Mouse (Mus musculus) liver, adult 2 months (tissue): Measurements from ENCODE around the gene Anks3. TPM values are rescaled to one million over a fixed set of nuclear protein-coding genes. Genes with fewer than 3 reads are reported as not detected.
A peak's percentile ranks its signal among the peaks of the same experiment; 100 is the strongest.

Experiments used
- DNase-seq: peaks from one replicate; pipeline ENCODE4 v3.0.0-alpha.2; 2011; ENCODE audit warnings: low read depth, low spot score; ENCODE audit errors: extremely low read depth
- H3K27ac ChIP-seq: fragments of 200-500 bp; replicated peaks from 2 replicates; pipeline ENCODE4 v1.5.1; 2012; ENCODE audit warnings: low read depth, mild to moderate bottlenecking, control low read depth, inconsistent platforms, low read length; ENCODE audit not compliant: insufficient read depth
- H3K27me3 ChIP-seq: fragments of 200-500 bp; 2 replicates; pipeline ENCODE4 v1.6.1; 2012; ENCODE audit warnings: mild to moderate bottlenecking, moderate library complexity, low read length, inconsistent platforms; ENCODE audit not compliant: control insufficient read depth, insufficient read depth
- H3K36me3 ChIP-seq: fragments of 200-500 bp; 2 replicates; pipeline ENCODE4 v1.6.1; 2012; ENCODE audit warnings: low read length, inconsistent platforms; ENCODE audit not compliant: control insufficient read depth, insufficient read depth
- H3K4me1 ChIP-seq: fragments of 200-500 bp; 2 replicates; pipeline ENCODE4 v1.6.1; 2011; ENCODE audit warnings: low read length; ENCODE audit not compliant: control insufficient read depth, insufficient read depth
- H3K4me3 ChIP-seq: fragments of 200-500 bp; 2 replicates; pipeline ENCODE4 v1.5.1; 2011; ENCODE audit warnings: low read depth, mild to moderate bottlenecking, control low read depth, low read length, moderate library complexity; ENCODE audit not compliant: insufficient read depth
- H3K79me2 ChIP-seq: fragments of 200-500 bp; 2 replicates; pipeline ENCODE4 v1.6.1; 2012; ENCODE audit warnings: inconsistent platforms, mild to moderate bottlenecking, low read length, moderate library complexity; ENCODE audit not compliant: control insufficient read depth, insufficient read depth
- H3K9ac ChIP-seq: fragments of 200-500 bp; 2 replicates; pipeline ENCODE4 v1.6.1; 2012; ENCODE audit warnings: low read depth, mild to moderate bottlenecking, control low read depth, inconsistent platforms, low read length
- CTCF ChIP-seq: fragments of 200-500 bp; IDR thresholded peaks from 2 replicates; pipeline ENCODE4 v1.5.1; 2011; ENCODE audit warnings: low read depth, low read length, control low read depth
- POLR2A ChIP-seq: fragments of 200-500 bp; IDR thresholded peaks from 2 replicates; pipeline ENCODE4 v1.6.1; 2011; ENCODE audit warnings: low read length, control low read depth; ENCODE audit not compliant: insufficient read depth; ENCODE audit errors: extremely low read depth
- WGBS: fragments of 180-500 bp; shearing (Covaris S2); methylation state at CpG from one replicate; pipeline ENCODE4 v1.1.7; 2018; 5-methylcytosine and 5-hydroxymethylcytosine counted together
- polyA plus RNA-seq: library from polyadenylated mRNA; depleted of rRNA; stranded (reverse); fragments of >200 nt; gene quantifications from 2 replicates; pipeline ENCODE4 v1.2.3, GENCODE M21; 2012
- total RNA-seq: library from RNA; depleted of rRNA; stranded (reverse); fragments of >200 nt; gene quantifications from 2 replicates; pipeline ENCODE4 v1.2.3, GENCODE M21; 2014

Gene Anks3
- total and polyA plus RNA-seq, 2 experiments, result 11.3 to 22.3 TPM

DNA sequence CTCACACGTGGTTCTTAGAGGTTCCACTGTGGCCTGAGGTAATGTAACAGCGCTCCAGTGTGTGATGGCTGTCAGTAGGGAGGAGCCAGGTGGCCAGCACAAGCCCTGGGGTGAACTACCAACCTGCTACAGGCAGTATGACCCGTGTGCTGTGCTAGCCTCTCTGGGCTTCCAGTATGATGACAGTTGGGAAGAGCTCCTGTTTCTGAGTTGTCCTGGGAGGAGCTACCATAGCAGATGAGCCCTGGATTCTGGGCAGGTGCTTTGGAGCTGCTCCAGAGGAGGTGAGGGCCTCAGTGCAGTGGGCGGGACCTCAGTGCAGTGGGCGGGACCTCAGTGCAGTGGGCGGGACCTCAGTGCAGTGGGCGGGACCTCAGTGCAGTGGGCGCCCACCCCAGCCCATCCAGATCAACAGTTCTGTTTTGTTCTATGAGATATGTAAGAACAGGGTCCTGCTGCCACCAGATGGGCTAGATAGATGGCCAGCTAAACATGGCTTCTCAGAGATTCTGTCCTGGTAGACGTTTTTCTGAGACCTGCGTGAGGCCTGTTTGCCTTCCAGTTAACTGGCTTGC lies 51.8 kb downstream of the Anks3 start:
- Histone ChIP-seq H3K36me3 (peaks cover 17% of the 10 kb centered on the region; the same call in 1 of the 2 replicates), H3K27ac (no peak overlapping the region)

DNA sequence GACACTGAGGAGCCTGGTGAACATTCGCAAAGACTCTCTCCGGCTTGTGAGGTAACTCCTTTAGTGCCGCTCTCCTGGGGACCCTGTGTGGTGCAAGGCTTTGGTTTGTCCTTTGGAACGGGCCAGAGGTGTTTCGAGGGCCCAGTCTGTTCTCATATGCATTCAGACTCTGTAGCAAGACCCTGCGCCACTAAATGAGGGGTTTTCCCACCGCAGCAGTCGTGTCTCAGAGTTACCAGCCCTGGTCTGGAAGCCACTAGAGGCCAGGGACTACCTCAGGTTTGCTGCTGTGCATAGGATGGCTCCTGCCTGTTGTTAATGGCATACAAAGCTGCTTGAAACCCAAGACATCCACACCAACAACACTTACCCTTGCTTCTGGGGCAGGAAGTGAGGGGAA lies 53.2 kb downstream of the Anks3 start:
- Histone ChIP-seq H3K9ac (no peak overlapping the region), H3K4me1 (peaks cover 21% of the 10 kb centered on the region), H3K27ac (no peak overlapping the region), H3K4me3 (no peak overlapping the region), H3K79me2 (no peaks in the 10 kb centered on the region), H3K27me3 (no peaks in the 10 kb centered on the region), H3K36me3 (peaks cover 11% of the 10 kb centered on the region; the same call in 1 of the 2 replicates)
- DNase-seq, result no peak
- TF ChIP-seq CTCF (no peak), POLR2A (no peak)
- 97% methylated on average over 8 of the region's 8 CpGs for WGBS

More for the DNA sequence above, 51.8 kb downstream of the Anks3 start:
- H3K4me1 ChIP-seq, result peaks cover 17% of the 10 kb centered on the region
- 81% methylated on average over 10 of the region's 10 CpGs for WGBS
- H3K9ac ChIP-seq, result no peak overlapping the region
- no peak for DNase-seq
- TF ChIP-seq CTCF (no peak), POLR2A (no peak)
- no peak overlapping the region for H3K4me3 ChIP-seq
- no peaks in the 10 kb centered on the region for H3K79me2 ChIP-seq
- no peaks in the 10 kb centered on the region for H3K27me3 ChIP-seq

DNA sequence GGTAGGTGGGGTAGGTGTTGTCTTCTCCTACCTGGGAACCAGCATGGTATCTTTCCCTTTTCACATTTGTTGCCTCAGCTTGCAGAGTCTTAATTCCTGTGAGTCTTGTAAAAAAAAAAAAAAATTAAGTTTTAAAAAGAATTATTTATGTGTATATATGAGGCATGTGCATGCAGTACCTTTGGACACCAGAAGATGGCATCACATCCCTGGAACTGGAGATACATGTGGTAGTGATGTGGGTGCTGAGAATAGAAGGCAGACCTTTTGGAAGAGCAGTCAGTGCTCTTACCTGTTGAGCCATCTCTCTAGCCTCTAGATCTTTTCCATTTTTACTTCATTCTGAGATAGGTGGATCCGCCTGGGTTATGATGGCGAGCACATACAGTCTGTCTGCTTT lies 54.3 kb downstream of the Anks3 start:
- peaks cover 9% of the 10 kb centered on the region; the same call in 1 of the 2 replicates for H3K79me2 ChIP-seq
- H3K36me3 ChIP-seq, result peaks cover 9% of the 10 kb centered on the region; the same call in 1 of the 2 replicates
- no peak overlapping the region for H3K4me3 ChIP-seq
- WGBS, result 97% methylated on average over 2 of the region's 2 CpGs
- H3K27ac ChIP-seq, result no peak overlapping the region
- no peak overlapping the region for H3K9ac ChIP-seq
- H3K27me3 ChIP-seq, result no peaks in the 10 kb centered on the region
- TF ChIP-seq POLR2A (no peak), CTCF (peak; percentile 28; the same call in 1 of the 2 replicates)
- DNase-seq, result no peak
- peaks cover 27% of the 10 kb centered on the region for H3K4me1 ChIP-seq

DNA sequence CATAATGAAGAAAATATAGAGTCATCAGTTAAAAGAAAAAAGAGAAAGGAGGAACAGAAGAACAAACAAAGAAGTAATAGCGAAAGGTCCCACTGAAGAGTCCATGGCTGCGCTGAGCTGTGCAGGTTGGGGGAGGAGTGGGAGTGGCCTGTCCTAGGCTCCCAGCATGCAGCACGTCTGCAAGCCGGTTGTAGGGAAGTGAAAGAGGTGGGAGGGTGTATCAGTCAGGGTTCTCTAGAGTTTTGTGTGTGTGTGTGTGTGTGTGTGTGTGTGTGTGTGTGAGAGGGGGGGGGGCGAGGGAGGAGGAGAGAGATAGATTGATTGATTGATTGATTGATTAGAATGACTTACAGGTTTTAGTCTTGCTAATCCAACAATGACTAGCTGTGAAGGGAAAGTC lies 56.0 kb downstream of the Anks3 start:
- Histone ChIP-seq H3K4me3 (no peak overlapping the region), H3K9ac (no peak overlapping the region)

DNA sequence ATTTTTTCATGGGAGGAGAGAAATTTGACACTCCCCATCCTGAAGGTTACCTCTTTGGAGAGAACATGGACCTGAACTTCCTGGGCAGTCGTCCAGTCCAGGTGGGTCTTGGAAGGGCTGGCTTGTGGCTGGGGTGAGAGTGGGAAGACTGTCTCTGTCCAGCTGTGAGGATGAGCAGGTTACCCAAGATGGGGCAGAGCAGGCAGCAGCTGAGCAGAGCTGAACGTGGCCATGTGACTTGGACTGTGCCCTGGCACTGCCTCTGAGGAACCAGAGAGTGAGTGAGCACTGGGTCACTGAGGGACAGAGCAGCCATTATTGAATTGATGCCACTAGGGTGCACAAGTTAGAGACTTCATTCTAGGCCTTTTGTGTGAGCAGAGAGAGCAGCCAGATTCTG lies 56.6 kb downstream of the Anks3 start:
- Histone ChIP-seq H3K79me2 (peaks cover 18% of the 10 kb centered on the region; the same call in 1 of the 2 replicates), H3K9ac (no peak overlapping the region), H3K27ac (peak overlapping the region; percentile 26), H3K4me3 (no peak overlapping the region), H3K27me3 (no peaks in the 10 kb centered on the region), H3K4me1 (peaks cover 23% of the 10 kb centered on the region), H3K36me3 (peaks cover 9% of the 10 kb centered on the region; the same call in 1 of the 2 replicates)
- TF ChIP-seq POLR2A (no peak), CTCF (no peak)
- 30% methylated on average over 2 of the region's 2 CpGs for WGBS
- DNase-seq, result peak; percentile 86

More for the DNA sequence above, 56.0 kb downstream of the Anks3 start:
- H3K4me1 ChIP-seq, result peaks cover 27% of the 10 kb centered on the region
- no peak for TF ChIP-seq CTCF
- TF ChIP-seq POLR2A, result no peak
- DNase-seq, result peak; percentile 65
- peaks cover 9% of the 10 kb centered on the region; the same call in 1 of the 2 replicates for H3K36me3 ChIP-seq
- H3K27ac ChIP-seq, result peak overlapping the region; percentile 17
- H3K79me2 ChIP-seq, result peaks cover 18% of the 10 kb centered on the region; the same call in 1 of the 2 replicates
- H3K27me3 ChIP-seq, result no peaks in the 10 kb centered on the region
- 24% methylated on average over 4 of the region's 5 CpGs for WGBS

DNA sequence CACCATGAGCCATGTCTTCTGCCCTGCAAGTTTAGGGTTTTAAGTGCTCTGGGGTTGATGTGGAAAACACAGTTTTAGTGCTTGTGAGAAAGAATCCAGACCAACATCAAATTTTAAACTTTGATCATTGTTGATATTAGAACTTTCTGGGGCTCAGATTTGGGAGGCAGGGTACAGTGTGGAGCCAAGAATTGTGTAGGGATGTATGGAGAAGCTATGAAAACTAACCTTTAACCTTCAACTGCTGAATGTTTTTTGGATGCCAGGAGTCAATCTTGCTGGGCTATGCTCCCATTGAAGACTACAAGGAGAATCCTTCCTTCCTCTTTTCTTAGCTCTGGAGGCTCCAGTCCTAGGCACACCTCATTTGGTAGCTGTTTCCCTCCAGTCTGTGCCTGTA lies 57.4 kb downstream of the Anks3 start:
- no peak overlapping the region for H3K4me3 ChIP-seq
- no peak overlapping the region for H3K9ac ChIP-seq
- H3K27me3 ChIP-seq, result no peaks in the 10 kb centered on the region
- H3K4me1 ChIP-seq, result peaks cover 23% of the 10 kb centered on the region
- TF ChIP-seq POLR2A (no peak), CTCF (no peak)
- DNase-seq, result no peak
- H3K27ac ChIP-seq, result no peak overlapping the region
- peaks cover 6% of the 10 kb centered on the region; the same call in 1 of the 2 replicates for H3K36me3 ChIP-seq
- peaks cover 18% of the 10 kb centered on the region; the same call in 1 of the 2 replicates for H3K79me2 ChIP-seq
